Mouse (Mus musculus) retina, postnatal 7 days (tissue): ENCODE measurements at regions not wholly inside any gene's neighbourhood (a gene's known extent, or its start where the extent isn't known, plus 50 kb on each side); places are given as distances from the start of the nearest gene placed in this dataset.
"Not testable (repeated sequence)": the region's sequence is repeated elsewhere in the genome, so short reads cannot be mapped to it uniquely, and the experiment has no call there.

Source experiments
- DNase-seq: peaks from one replicate; pipeline ENCODE4 v3.0.0-alpha.2; 2012; ENCODE audit warnings: low read depth, low spot score

DNA sequence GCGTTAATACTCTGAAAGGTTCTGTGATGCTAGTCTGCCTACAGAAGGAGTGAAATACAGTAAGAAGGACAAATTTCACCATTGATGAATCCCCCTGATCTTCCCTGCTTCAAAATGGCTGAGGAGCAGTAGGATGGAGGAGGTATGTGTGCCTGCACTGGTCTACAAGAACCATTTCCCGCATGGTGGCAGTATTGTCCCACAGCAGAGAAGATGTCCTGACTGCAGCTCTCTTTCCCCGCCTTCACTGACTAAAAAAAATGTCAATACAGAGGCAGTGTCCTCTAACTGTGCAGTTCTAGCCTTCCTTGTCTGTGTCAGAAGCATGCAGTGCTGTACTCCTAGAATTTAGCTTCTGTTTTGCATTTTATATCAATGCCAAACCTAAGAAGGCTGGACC, 174.6 kb upstream of the Olfr1324 start:
- peak; percentile 58 for DNase-seq

DNA sequence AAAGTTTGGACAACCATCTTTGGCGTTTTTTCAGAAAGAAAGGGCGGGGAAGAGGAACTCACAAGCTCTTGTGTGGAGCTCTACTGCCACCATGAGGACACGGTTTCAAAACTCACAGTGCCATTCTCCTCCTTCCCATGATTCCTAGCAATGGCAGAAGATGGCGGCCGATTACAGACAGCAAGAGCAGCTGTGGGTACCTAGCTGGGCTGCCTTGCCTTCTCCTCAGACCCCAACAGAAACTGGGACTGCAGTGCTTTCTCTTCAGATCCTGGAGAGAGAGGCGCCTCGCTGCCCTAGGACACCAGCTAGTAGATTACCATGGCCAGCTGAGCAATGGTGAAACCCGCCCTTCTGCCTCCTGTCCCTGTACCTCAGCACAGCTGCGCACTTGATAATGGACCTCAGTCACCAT, 174.2 kb upstream of the Olfr1324 start:
- not testable (repeated sequence) for DNase-seq

- peak; percentile 66 for DNase-seq
Measured at GRCm38 (mm10) chrX:50600262-50600661, 172.0 kb upstream of the Olfr1324 start.

- peak; percentile 43 for DNase-seq
Measured at GRCm38 (mm10) chrX:50599780-50600179, 171.5 kb upstream of the Olfr1324 start.

DNA sequence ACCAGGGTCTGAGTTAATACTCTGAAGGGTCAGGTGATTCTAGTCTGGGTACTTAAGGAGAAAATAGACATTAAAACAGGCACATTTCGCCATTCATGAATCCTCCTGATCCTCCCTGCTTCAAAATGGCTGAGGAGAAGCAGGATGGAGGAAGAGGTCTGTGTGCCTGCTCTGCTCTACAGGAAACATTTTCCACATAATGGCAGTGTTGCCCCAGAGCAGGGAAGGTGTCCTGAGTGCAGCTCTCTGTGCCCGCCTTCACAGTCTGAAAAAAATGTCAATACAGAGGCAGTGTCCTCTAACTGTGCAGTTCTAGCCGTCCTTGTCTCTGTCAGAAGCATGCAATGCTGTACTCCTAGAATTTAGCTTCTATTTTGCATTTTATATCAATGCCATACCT, 169.3 kb upstream of the Olfr1324 start:
- not testable (repeated sequence) for DNase-seq

DNA sequence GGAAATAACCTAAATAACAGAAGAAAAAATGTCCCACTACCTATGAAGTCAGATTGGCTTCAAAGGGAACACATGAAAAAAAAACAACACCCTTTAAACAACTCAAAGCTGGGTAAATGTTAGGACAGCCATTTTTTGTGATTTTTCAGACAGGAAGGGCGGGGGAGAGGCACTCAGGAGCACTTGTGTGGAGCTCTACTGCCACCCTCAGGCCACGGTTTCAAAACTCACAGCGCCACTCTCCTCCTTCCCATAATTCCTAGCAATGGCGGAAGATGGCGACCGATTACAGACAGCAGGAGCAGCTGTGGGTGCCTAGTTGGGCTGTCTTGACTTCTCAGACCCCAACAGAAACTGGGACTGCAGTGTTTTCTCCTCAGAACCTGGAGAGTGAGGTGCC, 168.8 kb upstream of the Olfr1324 start:
- no peak for DNase-seq

- not testable (repeated sequence) for DNase-seq
Measured at GRCm38 (mm10) chrX:50594976-50595375, 166.7 kb upstream of the Olfr1324 start.

GRCm38 (mm10) chrX:50591477-50591876, 163.2 kb upstream of the Olfr1324 start:
- peak; percentile 31 for DNase-seq

- DNase-seq, result peak; percentile 49
Measured at GRCm38 (mm10) chrX:50590673-50591341, 162.5 kb upstream of the Olfr1324 start.

- DNase-seq, result no peak
Measured at GRCm38 (mm10) chrX:50588892-50589291, 160.6 kb upstream of the Olfr1324 start.

DNA sequence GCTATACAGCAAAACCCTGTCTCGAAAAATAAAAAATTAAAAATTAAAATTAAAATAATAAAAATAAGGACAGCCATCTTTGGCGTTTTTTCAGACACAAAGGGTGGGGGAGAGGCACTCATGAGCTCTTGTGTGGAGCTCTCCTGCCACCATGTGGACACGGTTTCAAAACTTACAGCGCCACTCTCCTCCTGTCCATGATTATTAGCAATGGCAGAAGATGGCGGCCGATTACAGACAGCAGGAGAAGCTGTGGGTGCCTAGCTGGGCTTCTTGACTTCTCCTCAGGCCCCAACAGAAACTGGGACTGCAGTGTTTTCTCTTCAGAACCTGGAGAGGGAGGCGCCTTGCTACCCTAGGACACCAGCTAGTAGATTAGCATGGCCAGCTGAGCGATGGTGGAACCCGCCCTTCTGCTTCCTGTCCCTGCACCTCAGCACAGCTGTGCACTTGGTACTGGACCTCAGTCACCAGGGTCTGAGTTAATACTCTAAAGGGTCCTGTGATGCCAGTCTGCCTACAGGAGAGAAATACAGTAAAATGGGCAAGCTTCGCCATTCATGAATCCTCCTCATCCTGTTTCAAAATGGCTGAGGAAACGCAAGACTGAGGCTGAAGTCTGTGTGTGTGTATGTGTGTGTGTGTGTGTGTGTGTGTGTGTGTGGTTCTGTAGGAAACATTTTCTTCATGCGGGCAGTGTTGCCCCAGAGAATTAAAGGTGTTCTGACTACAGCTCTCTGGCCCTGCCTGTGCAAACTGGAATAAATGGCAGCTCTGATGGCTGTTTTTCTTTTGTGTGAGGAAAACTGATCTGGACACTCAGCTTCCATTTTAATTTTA, 155.7 kb upstream of the Olfr1324 start:
- no peak for DNase-seq

- no peak for DNase-seq
Measured at GRCm38 (mm10) chrX:50580200-50580599, 151.9 kb upstream of the Olfr1324 start.

DNA sequence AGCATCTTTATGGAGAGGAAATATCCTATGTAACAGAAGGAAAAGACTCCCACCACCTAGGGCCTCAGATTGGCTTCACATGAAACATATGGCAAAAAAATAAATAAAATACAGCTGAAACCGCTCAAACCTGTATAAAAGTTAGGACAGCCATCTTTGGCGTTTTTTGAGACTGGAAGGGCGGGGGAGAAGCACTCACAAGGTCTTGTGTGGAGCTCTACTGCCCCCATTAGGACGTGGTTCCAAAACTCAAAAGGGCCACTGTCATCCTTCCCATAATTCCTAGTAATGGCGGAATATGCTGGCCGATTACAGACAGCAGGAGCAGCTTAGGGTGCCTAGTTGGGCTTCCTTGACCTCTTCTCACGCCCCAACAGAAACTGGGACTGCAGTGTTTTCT, 148.5 kb upstream of the Olfr1324 start:
- DNase-seq, result no peak

DNA sequence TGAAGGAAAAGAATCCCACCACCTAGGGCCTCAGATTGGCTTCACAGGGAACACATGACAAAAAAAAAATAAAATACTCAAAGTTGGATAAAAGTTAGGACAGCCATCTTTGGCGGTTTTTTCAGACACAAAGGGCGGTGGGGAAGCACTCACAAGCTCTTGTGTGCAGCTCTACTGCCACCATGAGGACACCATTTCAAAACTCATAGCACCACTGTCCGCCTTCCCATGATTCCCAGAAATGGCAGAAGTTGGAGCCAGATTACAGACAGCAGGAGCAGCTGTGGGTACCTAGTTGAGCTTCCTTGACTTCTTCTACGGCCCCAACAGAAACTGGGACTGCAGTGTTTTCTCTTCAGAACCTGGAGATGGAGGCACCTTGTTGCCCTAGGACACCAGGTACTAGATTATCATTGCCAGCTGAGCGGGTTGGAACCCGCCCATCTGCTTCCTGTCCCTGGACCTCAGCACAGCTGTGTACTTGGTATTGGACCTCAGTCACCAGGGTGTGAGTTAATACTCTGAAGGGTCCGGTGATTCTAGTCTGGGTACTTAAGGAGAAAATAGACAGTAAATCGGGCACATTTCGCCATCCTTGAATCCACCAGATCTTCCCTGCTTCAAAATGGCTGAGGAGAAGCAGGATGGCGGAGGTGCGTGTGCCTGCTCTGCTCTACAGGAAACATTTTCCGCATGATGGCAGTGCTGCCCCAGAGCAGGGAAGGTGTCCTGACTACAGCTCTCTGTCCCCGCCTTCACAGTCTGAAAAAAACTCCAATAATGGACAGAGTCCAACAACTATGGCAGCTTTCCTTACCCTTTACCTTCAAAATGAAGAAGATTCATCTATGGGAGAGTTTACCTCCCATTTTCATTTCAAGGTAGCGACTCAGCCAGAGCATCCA, 144.1 kb upstream of the Olfr1324 start:
- not testable (repeated sequence) for DNase-seq

- no peak for DNase-seq
Measured at GRCm38 (mm10) chrX:50569087-50569486, 140.8 kb upstream of the Olfr1324 start.

DNA sequence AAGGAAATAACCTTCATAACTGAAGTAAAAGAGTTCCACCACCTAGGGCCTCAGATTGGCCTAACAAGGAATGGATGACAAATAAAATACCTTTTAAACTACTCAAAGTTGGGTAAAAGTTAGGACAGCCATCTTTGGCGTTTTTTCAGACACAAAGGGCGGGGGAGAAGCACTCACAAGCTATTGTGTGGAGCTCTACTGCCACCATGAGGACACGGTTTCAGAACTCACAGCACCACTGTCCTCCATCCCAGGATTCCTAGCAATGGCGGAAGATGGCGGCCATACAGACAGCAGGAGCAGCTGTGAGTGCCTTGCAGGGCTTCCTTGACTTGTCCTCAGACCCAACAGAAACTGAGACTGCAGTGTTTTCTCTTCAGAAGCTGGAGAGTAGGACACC, 138.0 kb upstream of the Olfr1324 start:
- no peak for DNase-seq

- not testable (repeated sequence) for DNase-seq
Measured at GRCm38 (mm10) chrX:50565031-50565430, 136.7 kb upstream of the Olfr1324 start.

DNA sequence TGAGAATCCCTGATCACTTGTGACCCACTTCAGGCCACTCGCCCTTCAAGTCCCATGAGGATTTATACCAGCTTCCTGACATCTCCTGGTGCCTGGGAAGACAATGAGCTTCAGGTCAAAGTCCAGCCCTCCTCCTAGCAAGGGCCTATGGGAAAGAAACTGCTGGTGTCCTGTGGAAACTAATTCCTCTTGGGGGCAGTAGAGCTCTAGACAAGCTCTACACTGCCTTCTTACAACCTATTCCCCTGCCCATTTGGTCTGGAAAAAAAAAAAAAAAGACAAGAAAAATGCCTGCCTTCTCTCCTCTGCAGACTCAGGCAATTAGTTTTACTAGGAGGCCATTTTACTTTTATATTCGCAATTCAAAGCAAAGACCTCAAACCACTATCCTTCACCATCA, 132.6 kb upstream of the Olfr1324 start:
- DNase-seq, result no peak

- DNase-seq, result no peak
Measured at GRCm38 (mm10) chrX:50550297-50550696, 122.0 kb upstream of the Olfr1324 start.

DNA sequence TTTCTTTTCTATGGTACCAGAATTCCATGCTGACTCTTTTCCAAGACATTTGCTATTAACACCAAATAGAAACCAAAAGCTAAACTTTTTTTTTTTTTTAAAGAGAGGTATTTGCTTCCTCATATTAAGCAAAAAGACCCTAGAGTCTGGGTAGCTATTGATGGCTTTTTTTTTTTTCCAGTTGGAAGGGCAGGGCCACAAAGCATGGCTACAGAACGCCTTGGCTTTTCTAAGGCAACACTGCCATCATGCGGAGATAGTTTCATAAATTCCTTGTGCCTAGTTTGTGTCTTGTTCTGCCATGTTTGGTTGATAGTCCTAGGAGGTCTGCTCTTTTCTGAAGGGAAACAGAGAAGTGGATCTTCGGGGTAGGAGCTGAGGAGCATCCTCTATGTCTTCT, 121.4 kb upstream of the Olfr1324 start:
- DNase-seq, result peak; percentile 69

- DNase-seq, result not testable (repeated sequence)
Measured at GRCm38 (mm10) chrX:50537785-50538159, 109.5 kb upstream of the Olfr1324 start.
